Mouse (Mus musculus): Measurements from ENCODE around the gene Hs3st3b1. TPM values are rescaled to one million over a fixed set of nuclear protein-coding genes. Genes with fewer than 3 reads are reported as not detected.

The Hs3st3b1 gene
- polyA plus RNA-seq, 1 experiment from 2014 or later, result 5.3 TPM

DNA sequence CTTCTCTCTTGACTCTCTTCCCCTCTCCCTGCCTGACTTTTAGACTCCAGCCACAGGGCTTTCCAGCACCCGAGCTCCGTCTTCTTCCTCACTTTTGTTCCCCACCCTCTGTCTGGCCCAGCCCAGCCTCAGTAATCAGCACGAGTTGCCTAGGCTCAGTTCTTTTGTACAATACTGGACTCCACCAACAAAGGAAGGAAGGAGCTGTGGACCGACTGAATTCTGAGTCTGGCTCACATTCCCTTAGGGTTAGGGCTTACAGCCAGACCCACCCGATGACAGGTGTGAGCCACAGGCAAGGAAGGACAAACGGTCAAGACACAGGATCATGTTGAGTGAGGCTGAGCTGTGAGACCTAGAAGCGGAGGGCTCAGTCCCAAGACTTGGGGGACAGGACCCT, 34.7 kb upstream of the Hs3st3b1 start:
- Histone ChIP-seq H3K4me1 (replicated peaks; ENCODE audit: control insufficient read depth, insufficient read depth, low read length) (peaks cover 10% of the 10 kb centered on the region), H3K9ac (ENCODE audit: low read length) (no peak overlapping the region), H3K27ac (ENCODE audit: low read depth) (no peak overlapping the region), H3K27me3 (replicated peaks; ENCODE audit: control insufficient read depth, insufficient read depth, low read length) (0 out of 2 replicates have a peak, but pooled peaks cover 4% of the 10 kb centered on the region), H3K9me3 (ENCODE audit: control insufficient read depth, low read length) (no peaks in the 10 kb centered on the region), H3K4me3 (ENCODE audit: low read depth, low read length) (no peak overlapping the region), H3K4me2 (ENCODE audit: low read length) (no peak overlapping the region), H3K36me3 (ENCODE audit: control insufficient read depth, insufficient read depth, low read length) (no peaks in the 10 kb centered on the region)
- WGBS, result 36% methylated on average over 7 of the region's 7 CpGs
- DNase-seq (ENCODE audit: low spot score), result no peak
- ATAC-seq (replicated peaks; ENCODE audit: low FRiP score, low TSS enrichment, low read depth), result no peak

DNA sequence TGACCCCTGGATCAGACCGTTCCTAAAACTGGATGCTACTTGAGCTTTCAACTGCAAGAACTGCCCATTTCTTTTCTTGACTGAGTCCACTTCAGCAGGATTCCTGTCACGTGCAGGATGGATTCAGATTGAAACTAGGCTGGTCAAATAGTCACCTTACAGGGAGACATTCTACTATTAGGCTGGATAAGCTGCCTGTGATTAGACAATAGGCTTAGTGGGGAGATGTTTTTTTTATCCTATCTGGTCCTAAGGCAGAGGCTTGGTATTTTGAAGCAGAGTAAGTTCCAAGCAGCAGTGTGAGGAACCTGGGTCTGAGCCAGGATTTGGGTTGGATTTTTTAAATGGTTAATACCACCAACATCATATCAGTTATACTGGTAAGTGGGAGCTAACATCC, 31.8 kb upstream of the Hs3st3b1 start:
- no peaks in the 10 kb centered on the region for H3K9me3 ChIP-seq (ENCODE audit: control insufficient read depth, low read length)
- whole genome bisulfite sequencing, result 79% methylated on average over 2 of the region's 2 CpGs
- DNase-seq (ENCODE audit: low spot score), result no peak
- H3K36me3 ChIP-seq (ENCODE audit: control insufficient read depth, insufficient read depth, low read length), result no peaks in the 10 kb centered on the region
- H3K4me3 ChIP-seq (ENCODE audit: low read depth, low read length), result no peak overlapping the region
- 0 out of 2 replicates have a peak, but pooled peaks cover 13% of the 10 kb centered on the region for H3K27me3 ChIP-seq (replicated peaks; ENCODE audit: control insufficient read depth, insufficient read depth, low read length)
- H3K4me1 ChIP-seq (replicated peaks; ENCODE audit: control insufficient read depth, insufficient read depth, low read length), result peaks cover 10% of the 10 kb centered on the region
- no peak overlapping the region for H3K27ac ChIP-seq (ENCODE audit: low read depth)
- no peak overlapping the region for H3K4me2 ChIP-seq (ENCODE audit: low read length)
- no peak for ATAC-seq (replicated peaks; ENCODE audit: low FRiP score, low TSS enrichment, low read depth)
- no peak overlapping the region for H3K9ac ChIP-seq (ENCODE audit: low read length)

DNA sequence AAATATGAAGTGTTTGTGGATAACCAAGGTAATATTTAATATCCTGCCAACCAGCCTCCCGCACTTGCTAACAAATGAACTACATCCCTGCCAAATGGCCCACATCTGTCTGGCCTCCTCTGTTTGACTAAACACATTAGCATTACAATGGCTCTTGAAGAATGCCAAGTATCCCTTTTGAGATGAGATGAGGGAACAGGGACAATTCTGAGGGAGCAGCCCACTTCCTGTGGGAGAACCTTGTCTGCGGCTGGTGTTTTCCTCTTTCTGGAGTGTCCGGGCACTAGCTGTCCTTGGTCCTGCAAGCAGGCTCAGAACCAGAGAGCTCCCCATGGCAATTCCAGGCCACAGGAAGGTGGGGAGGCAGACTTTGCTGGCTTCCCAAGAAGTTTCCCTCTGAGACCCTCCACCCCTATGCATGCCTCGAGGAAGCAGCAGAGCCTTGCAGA, 30.7 kb upstream of the Hs3st3b1 start:
- Histone ChIP-seq H3K27ac (ENCODE audit: low read depth) (no peak overlapping the region), H3K36me3 (ENCODE audit: control insufficient read depth, insufficient read depth, low read length) (no peaks in the 10 kb centered on the region), H3K9me3 (ENCODE audit: control insufficient read depth, low read length) (no peaks in the 10 kb centered on the region), H3K4me2 (ENCODE audit: low read length) (peak overlapping the region; percentile 41; the same call in 1 of the 2 replicates), H3K4me1 (replicated peaks; ENCODE audit: control insufficient read depth, insufficient read depth, low read length) (peaks cover 10% of the 10 kb centered on the region), H3K9ac (ENCODE audit: low read length) (no peak overlapping the region), H3K4me3 (ENCODE audit: low read depth, low read length) (no peak overlapping the region), H3K27me3 (replicated peaks; ENCODE audit: control insufficient read depth, insufficient read depth, low read length) (0 out of 2 replicates have a peak, but pooled peaks cover 20% of the 10 kb centered on the region)
- 40% methylated on average over 4 of the region's 4 CpGs for WGBS
- DNase-seq (ENCODE audit: low spot score), result no peak
- no peak for ATAC-seq (replicated peaks; ENCODE audit: low FRiP score, low TSS enrichment, low read depth)

DNA sequence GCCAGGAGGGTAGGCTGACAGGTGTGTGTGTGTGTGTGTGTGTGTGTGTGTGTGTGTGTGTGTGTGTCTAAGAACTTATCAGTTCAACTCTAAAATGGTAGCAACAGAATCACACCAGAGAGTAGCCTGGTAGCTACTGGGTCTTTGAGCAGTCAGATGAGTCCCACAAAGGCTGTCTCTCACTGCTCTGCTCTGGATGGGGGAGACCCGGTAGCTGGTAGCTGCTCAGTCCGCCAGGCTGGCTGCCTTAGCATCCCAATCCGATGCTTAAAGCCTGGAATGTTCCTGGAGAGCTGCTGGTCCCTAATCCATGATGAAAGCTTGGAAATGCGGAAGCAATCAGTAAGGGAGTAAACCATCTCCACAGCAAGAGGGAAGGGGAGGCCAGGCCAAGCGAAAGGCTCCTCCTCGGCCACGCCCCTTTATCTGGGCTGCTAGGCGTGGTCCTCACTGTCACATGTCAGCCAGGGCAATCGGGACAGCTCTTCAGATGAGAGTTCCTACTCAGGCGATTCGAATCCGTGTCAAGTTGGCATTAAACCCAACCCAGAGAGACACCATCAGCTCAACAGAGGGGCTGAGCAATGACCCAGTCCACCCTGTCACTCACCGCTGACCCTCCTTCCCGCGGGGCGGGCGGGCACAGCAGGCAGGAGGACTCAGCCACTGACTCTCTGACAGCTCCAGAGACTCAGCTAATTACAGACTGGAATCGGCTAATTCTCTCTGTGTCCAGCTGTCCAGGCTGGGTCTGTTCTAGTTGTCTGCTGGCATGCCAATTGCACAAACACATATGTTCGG, 29.9 kb upstream of the Hs3st3b1 start:
- ATAC-seq (replicated peaks; ENCODE audit: low FRiP score, low TSS enrichment, low read depth) (peak; percentile 79), DNase-seq (ENCODE audit: low spot score) (peak; percentile 74)
- Histone ChIP-seq H3K4me1 (replicated peaks; ENCODE audit: control insufficient read depth, insufficient read depth, low read length) (peaks cover 10% of the 10 kb centered on the region), H3K4me3 (ENCODE audit: low read depth, low read length) (peak overlapping the region; percentile 7; the same call in 1 of the 2 replicates), H3K36me3 (ENCODE audit: control insufficient read depth, insufficient read depth, low read length) (no peaks in the 10 kb centered on the region), H3K27ac (ENCODE audit: low read depth) (no peak overlapping the region), H3K9me3 (ENCODE audit: control insufficient read depth, low read length) (no peaks in the 10 kb centered on the region), H3K27me3 (replicated peaks; ENCODE audit: control insufficient read depth, insufficient read depth, low read length) (0 out of 2 replicates have a peak, but pooled peaks cover 20% of the 10 kb centered on the region), H3K4me2 (ENCODE audit: low read length) (peak overlapping the region; percentile 41), H3K9ac (ENCODE audit: low read length) (no peak overlapping the region)
- 6% methylated on average over 19 of the region's 19 CpGs for WGBS

DNA sequence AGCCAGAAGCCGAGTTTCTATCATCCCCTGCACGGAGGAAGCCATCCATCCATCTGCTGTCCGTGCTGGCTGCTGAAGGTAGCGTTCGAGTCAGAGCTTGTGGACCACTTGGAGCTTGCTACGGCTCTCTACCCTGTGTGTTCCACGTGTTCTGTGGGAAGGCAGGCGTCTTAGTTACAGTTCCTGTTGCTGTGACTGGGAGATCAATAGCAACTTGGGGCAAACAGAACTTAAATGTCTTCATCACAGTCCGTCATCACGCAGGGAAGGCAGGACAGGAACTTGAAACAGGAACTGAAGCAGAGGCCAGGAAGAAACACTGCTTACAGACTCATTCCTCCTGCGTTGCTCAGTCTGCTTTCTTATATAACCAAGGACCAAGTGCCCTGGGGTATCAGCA, 26.3 kb upstream of the Hs3st3b1 start:
- no peak overlapping the region for H3K4me2 ChIP-seq (ENCODE audit: low read length)
- 0 out of 2 replicates have a peak, but pooled peaks cover 19% of the 10 kb centered on the region for H3K27me3 ChIP-seq (replicated peaks; ENCODE audit: control insufficient read depth, insufficient read depth, low read length)
- no peaks in the 10 kb centered on the region for H3K36me3 ChIP-seq (ENCODE audit: control insufficient read depth, insufficient read depth, low read length)
- DNase-seq (ENCODE audit: low spot score) (no peak), ATAC-seq (replicated peaks; ENCODE audit: low FRiP score, low TSS enrichment, low read depth) (no peak)
- no peaks in the 10 kb centered on the region for H3K9me3 ChIP-seq (ENCODE audit: control insufficient read depth, low read length)
- H3K9ac ChIP-seq (ENCODE audit: low read length), result no peak overlapping the region
- no peak overlapping the region for H3K4me3 ChIP-seq (ENCODE audit: low read depth, low read length)
- WGBS, result 84% methylated on average over 11 of the region's 11 CpGs
- H3K4me1 ChIP-seq (replicated peaks; ENCODE audit: control insufficient read depth, insufficient read depth, low read length), result peaks cover 10% of the 10 kb centered on the region
- H3K27ac ChIP-seq (ENCODE audit: low read depth), result no peak overlapping the region

DNA sequence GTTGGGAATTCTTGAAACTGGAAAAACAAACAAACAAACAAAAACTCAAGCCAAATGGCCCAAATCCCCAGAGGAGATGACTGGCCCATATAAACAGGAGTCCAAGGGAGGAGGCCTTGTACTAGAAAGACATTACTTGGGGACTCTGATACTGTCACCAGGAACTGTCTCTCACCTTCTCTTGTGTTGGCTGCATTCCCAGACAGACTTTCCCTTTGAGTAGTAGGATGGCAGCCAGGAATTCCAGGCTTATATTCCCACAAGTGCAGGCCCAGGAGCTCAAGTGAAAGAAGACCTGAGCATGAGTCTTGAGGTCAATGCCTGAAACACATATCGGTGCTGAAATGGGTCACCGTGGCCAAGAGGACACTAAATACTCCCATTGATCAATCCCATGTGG, 24.9 kb upstream of the Hs3st3b1 start:
- ATAC-seq (replicated peaks; ENCODE audit: low FRiP score, low TSS enrichment, low read depth), result no peak
- Histone ChIP-seq H3K4me3 (ENCODE audit: low read depth, low read length) (no peak overlapping the region), H3K9me3 (ENCODE audit: control insufficient read depth, low read length) (no peaks in the 10 kb centered on the region), H3K9ac (ENCODE audit: low read length) (no peak overlapping the region), H3K27me3 (replicated peaks; ENCODE audit: control insufficient read depth, insufficient read depth, low read length) (0 out of 2 replicates have a peak, but pooled peaks cover 17% of the 10 kb centered on the region), H3K36me3 (ENCODE audit: control insufficient read depth, insufficient read depth, low read length) (no peaks in the 10 kb centered on the region), H3K4me2 (ENCODE audit: low read length) (no peak overlapping the region), H3K4me1 (replicated peaks; ENCODE audit: control insufficient read depth, insufficient read depth, low read length) (peaks cover under 1% of the 10 kb centered on the region; the same call in 1 of the 2 replicates), H3K27ac (ENCODE audit: low read depth) (no peak overlapping the region)
- WGBS, result 93% methylated on average over 2 of the region's 2 CpGs
- DNase-seq (ENCODE audit: low spot score), result no peak

DNA sequence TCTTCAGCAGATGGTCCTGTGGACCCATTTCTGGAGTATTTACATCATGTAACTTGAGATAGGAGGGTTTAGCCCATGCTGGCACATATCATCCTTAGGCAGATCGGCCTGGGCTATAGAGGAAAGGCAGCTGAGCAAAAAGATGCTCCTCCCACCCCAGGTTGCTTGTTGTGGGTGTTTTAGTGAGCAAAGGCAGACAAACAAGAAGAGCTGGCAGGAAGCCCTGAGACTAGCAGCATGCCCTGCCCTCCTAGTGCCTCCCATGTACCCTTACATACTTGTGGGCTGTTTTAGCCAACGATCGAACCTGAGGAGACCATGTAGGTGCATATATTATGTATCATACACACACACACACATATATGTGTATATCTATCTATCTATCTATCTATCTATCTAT, 21.9 kb upstream of the Hs3st3b1 start:
- Histone ChIP-seq H3K9ac (ENCODE audit: low read length) (no peak overlapping the region), H3K4me1 (replicated peaks; ENCODE audit: control insufficient read depth, insufficient read depth, low read length) (no peaks in the 10 kb centered on the region), H3K36me3 (ENCODE audit: control insufficient read depth, insufficient read depth, low read length) (no peaks in the 10 kb centered on the region), H3K9me3 (ENCODE audit: control insufficient read depth, low read length) (no peaks in the 10 kb centered on the region), H3K4me3 (ENCODE audit: low read depth, low read length) (no peak overlapping the region), H3K27me3 (replicated peaks; ENCODE audit: control insufficient read depth, insufficient read depth, low read length) (0 out of 2 replicates have a peak, but pooled peaks cover 7% of the 10 kb centered on the region), H3K4me2 (ENCODE audit: low read length) (no peak overlapping the region), H3K27ac (ENCODE audit: low read depth) (no peak overlapping the region)
- DNase-seq (ENCODE audit: low spot score) (no peak), ATAC-seq (replicated peaks; ENCODE audit: low FRiP score, low TSS enrichment, low read depth) (no peak)
- WGBS, result 83% methylated on average over 3 of the region's 3 CpGs

DNA sequence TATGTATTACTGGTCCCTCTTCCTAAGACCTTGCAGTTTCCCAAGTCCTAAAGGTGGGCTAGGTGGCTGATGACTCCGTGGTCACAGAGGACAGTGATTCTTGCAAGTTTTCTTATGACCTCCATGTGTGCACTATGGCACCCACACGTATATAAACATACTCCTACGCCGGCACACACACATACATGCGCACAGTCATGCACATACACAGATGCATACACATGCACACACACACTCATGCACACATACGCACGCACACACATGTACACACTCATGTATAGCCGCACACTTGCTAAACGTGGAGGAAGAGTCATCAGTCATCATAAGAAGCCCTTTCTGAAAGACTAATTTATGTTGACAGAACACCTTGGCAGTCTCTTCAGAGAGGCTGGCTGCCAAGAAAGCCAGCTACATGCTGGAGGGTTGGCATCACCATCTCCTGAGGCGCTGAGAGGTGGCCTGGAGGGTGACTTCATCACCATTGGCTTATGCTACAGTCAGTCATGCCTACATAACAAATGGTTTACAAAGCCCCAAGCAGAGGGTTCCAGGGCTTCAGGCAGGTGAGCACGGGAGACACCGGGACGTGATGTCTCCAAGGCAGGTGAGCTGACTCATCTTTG, 21.3 kb upstream of the Hs3st3b1 start:
- 95% methylated on average over 13 of the region's 13 CpGs for WGBS

More for the DNA sequence above, 21.3 kb upstream of the Hs3st3b1 start:
- Histone ChIP-seq H3K27ac (ENCODE audit: low read depth) (no peak overlapping the region), H3K36me3 (ENCODE audit: control insufficient read depth, insufficient read depth, low read length) (no peaks in the 10 kb centered on the region), H3K9me3 (ENCODE audit: control insufficient read depth, low read length) (no peaks in the 10 kb centered on the region), H3K4me2 (ENCODE audit: low read length) (no peak overlapping the region), H3K4me3 (ENCODE audit: low read depth, low read length) (no peak overlapping the region), H3K9ac (ENCODE audit: low read length) (no peak overlapping the region), H3K4me1 (replicated peaks; ENCODE audit: control insufficient read depth, insufficient read depth, low read length) (no peaks in the 10 kb centered on the region), H3K27me3 (replicated peaks; ENCODE audit: control insufficient read depth, insufficient read depth, low read length) (0 out of 2 replicates have a peak, but pooled peaks cover 5% of the 10 kb centered on the region)
- no peak for ATAC-seq (replicated peaks; ENCODE audit: low FRiP score, low TSS enrichment, low read depth)
- no peak for DNase-seq (ENCODE audit: low spot score)

Data from intestine, embryonic 14.5 days (tissue).